Mouse (Mus musculus): ENCODE measurements around the gene Cela1.

- TF ChIP-seq CTCF (IDR thresholded peaks at IDR 0.05; ENCODE audit: insufficient read depth, low read depth, low read length) (no peak), POLR2A (IDR thresholded peaks at IDR 0.05; ENCODE audit: insufficient read depth, low read depth, low read length) (no peak)
Measured at GRCm38 (mm10) chr15:100686989-100687388, 732 bp downstream of the Cela1 start.
